Mouse (Mus musculus) liver, embryonic 12.5 days (tissue): Measurements from ENCODE around the gene Ikzf2. TPM values are rescaled to one million over a fixed set of nuclear protein-coding genes. Genes with fewer than 3 reads are reported as not detected.

Source experiments
- ATAC-seq: fragments of 200-750 bp; cut with Nextera tagmentation; 2 replicates; pipeline ENCODE4 v1.8.0; 2017; ENCODE audit warnings: moderate number of reproducible peaks, mild to moderate bottlenecking, moderate library complexity
- H3K27ac ChIP-seq: fragments of 300-500 bp; sonication (generic); 2 replicates; pipeline ENCODE4 v1.5.1; 2016; ENCODE audit warnings: mild to moderate bottlenecking
- H3K27me3 ChIP-seq: fragments of 300-500 bp; sonication (generic); replicated peaks from 2 replicates; pipeline ENCODE4 v1.6.1; 2016; ENCODE audit warnings: mild to moderate bottlenecking, moderate library complexity
- H3K36me3 ChIP-seq: fragments of 300-500 bp; sonication (generic); 2 replicates; pipeline ENCODE4 v1.6.1; 2016; ENCODE audit warnings: mild to moderate bottlenecking, moderate library complexity
- H3K4me1 ChIP-seq: fragments of 300-500 bp; sonication (generic); 2 replicates; pipeline ENCODE4 v1.6.1; 2016
- H3K4me2 ChIP-seq: fragments of 300-500 bp; sonication (generic); 2 replicates; pipeline ENCODE4 v1.6.1; 2016; ENCODE audit warnings: mild to moderate bottlenecking, moderate library complexity
- H3K4me3 ChIP-seq: fragments of 300-500 bp; sonication (generic); 2 replicates; pipeline ENCODE4 v1.5.1; 2016; ENCODE audit warnings: mild to moderate bottlenecking, moderate library complexity
- H3K9ac ChIP-seq: fragments of 300-500 bp; sonication (generic); 2 replicates; pipeline ENCODE4 v1.6.1; 2016; ENCODE audit warnings: mild to moderate bottlenecking, moderate library complexity
- H3K9me3 ChIP-seq: fragments of 300-500 bp; sonication (generic); replicated peaks from 2 replicates; pipeline ENCODE4 v1.6.1; 2016; ENCODE audit warnings: mild to moderate bottlenecking, moderate library complexity
- WGBS: fragments of 180-500 bp; shearing (Covaris S2); methylation state at CpG from one replicate; pipeline ENCODE4 v1.1.7; 2016; ENCODE audit not compliant: insufficient replicate concordance; 5-methylcytosine and 5-hydroxymethylcytosine counted together
- polyA plus RNA-seq: library from polyadenylated mRNA; unstranded; fragments of >200 nt; fragmentation: Nextera tagmentation; extraction: Ambion mirVana; gene quantifications from 2 replicates; pipeline ENCODE4 v1.2.1, GENCODE M21; 2016

Ikzf2 gene
- polyA plus RNA-seq, 1 experiment from 2014 or later: 1.6 TPM

DNA sequence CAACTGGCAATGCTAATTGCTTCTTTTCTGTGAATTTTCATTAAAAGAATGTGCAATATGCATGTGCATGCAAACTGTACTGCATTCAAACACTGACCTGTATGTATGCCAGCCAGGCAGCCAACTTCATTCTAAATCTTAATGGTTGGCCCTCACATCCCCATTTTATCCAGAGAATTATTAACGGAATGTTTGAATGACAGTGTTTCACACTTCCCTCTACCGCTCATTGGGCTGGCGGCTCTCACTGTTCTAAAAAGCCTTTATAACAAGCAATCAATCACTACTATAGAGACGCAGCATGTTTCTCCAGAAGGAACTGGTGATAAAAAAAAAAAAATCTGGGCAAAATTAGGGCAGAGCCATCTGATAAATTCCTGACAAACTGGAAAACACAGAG, 151.5 kb downstream of the Ikzf2 start:
- Histone ChIP-seq H3K27me3 (no peaks in the 10 kb centered on the region), H3K9me3 (no peaks in the 10 kb centered on the region), H3K27ac (no peak overlapping the region), H3K4me3 (no peak overlapping the region), H3K4me2 (no peak overlapping the region), H3K36me3 (no peaks in the 10 kb centered on the region), H3K9ac (no peak overlapping the region), H3K4me1 (no peaks in the 10 kb centered on the region)
- ATAC-seq: no peak
- 81% methylated on average over 4 of the region's 4 CpGs for WGBS

DNA sequence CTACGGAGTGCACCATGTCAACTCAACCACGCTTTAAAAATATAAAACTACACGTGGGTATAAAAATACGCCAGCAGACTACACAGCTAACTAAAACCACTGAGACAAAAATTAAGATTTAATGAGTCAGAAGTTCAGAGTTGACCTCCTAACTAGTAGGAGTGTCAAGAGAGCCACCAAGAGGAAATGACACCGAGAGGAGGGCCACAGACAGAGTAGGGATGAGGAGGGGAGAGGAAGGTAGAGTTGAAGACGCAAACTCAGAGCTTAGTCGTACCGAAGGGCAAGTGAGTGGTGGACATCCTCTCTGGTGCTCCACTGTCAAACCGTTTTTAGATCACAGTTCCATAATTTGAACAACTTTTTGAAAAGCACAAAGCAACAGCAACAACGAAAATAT, 154.0 kb downstream of the Ikzf2 start:
- Histone ChIP-seq H3K27me3 (no peaks in the 10 kb centered on the region), H3K36me3 (no peaks in the 10 kb centered on the region), H3K4me3 (no peak overlapping the region), H3K27ac (no peak overlapping the region), H3K4me1 (peaks cover 4% of the 10 kb centered on the region; the same call in 1 of the 2 replicates), H3K9ac (no peak overlapping the region), H3K4me2 (no peak overlapping the region), H3K9me3 (no peaks in the 10 kb centered on the region)
- no peak for ATAC-seq
- 78% methylated on average over 10 of the region's 10 CpGs for WGBS

- Histone ChIP-seq H3K4me2 (no peak overlapping the region), H3K9me3 (no peaks in the 10 kb centered on the region), H3K4me1 (peaks cover 4% of the 10 kb centered on the region; the same call in 1 of the 2 replicates), H3K4me3 (no peak overlapping the region), H3K27me3 (no peaks in the 10 kb centered on the region), H3K27ac (no peak overlapping the region), H3K9ac (no peak overlapping the region), H3K36me3 (no peaks in the 10 kb centered on the region)
- ATAC-seq: no peak
- 20% methylated on average over 4 of the region's 4 CpGs for WGBS
These were observed 158.3 kb downstream of the Ikzf2 start for GRCm38 (mm10) chr1:69528696-69529095.

DNA sequence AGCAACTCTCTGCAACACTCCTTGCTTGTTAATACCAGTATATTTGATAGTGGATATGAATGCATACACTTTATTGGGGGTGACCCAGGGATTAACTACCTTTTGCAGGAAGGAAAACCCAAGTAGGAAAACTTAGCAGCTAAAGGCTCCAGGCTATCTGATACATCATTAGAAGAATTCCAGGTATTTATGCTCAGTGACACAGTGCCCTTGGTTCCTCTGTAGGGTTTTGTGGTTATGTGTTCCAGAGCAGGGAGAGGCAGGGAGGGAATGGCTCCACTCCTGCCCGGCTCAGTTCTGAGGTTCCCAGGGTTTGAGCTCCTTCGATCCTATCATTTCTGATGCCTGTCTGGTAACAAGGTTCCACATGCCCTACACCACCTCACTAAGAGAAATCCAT, 165.4 kb downstream of the Ikzf2 start:
- Histone ChIP-seq H3K27ac (no peak overlapping the region), H3K9me3 (no peaks in the 10 kb centered on the region), H3K4me1 (peaks cover 19% of the 10 kb centered on the region), H3K4me2 (no peak overlapping the region), H3K27me3 (no peaks in the 10 kb centered on the region), H3K9ac (no peak overlapping the region), H3K4me3 (no peak overlapping the region), H3K36me3 (no peaks in the 10 kb centered on the region)
- 87% methylated on average over 2 of the region's 2 CpGs for WGBS
- ATAC-seq: no peak

DNA sequence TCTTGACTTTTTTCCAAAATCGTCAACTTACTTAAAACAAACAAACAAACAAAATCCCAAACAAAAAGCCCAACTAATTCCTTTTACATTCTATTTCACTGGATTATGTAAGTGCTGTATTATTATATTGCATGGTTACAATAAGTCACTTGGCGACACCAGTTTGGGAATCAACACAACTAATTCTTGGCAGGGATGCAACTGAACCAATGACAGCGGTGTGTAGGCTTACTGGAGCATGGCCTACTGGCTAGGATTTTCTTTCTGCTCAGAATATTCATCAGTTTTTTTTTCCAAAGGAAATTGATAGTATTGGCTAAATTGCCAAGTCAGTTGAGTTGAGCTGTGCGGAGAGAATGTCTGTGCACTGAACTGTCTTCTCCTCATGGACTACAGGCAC, 167.7 kb downstream of the Ikzf2 start:
- H3K4me3 ChIP-seq: no peak overlapping the region
- H3K36me3 ChIP-seq: no peaks in the 10 kb centered on the region
- no peak overlapping the region for H3K9ac ChIP-seq
- no peaks in the 10 kb centered on the region for H3K9me3 ChIP-seq
- no peak for ATAC-seq
- peaks cover 40% of the 10 kb centered on the region for H3K4me1 ChIP-seq
- WGBS: 88% methylated on average over 4 of the region's 4 CpGs
- H3K27ac ChIP-seq: no peak overlapping the region
- no peak overlapping the region for H3K4me2 ChIP-seq
- H3K27me3 ChIP-seq: no peaks in the 10 kb centered on the region

- no peak for ATAC-seq
- H3K27me3 ChIP-seq: no peaks in the 10 kb centered on the region
- no peaks in the 10 kb centered on the region for H3K36me3 ChIP-seq
- no peak overlapping the region for H3K9ac ChIP-seq
- H3K4me1 ChIP-seq: peaks cover 53% of the 10 kb centered on the region
- H3K4me2 ChIP-seq: no peak overlapping the region
- WGBS: 45% methylated on average over 4 of the region's 4 CpGs
- H3K4me3 ChIP-seq: no peak overlapping the region
- H3K9me3 ChIP-seq: no peaks in the 10 kb centered on the region
- H3K27ac ChIP-seq: no peak overlapping the region
These were observed 169.0 kb downstream of the Ikzf2 start for GRCm38 (mm10) chr1:69518012-69518411.

GRCm38 (mm10) chr1:69516144-69516543, 170.9 kb downstream of the Ikzf2 start:
- WGBS: 12% methylated on average over 5 of the region's 5 CpGs
- peaks cover 63% of the 10 kb centered on the region for H3K4me1 ChIP-seq

DNA sequence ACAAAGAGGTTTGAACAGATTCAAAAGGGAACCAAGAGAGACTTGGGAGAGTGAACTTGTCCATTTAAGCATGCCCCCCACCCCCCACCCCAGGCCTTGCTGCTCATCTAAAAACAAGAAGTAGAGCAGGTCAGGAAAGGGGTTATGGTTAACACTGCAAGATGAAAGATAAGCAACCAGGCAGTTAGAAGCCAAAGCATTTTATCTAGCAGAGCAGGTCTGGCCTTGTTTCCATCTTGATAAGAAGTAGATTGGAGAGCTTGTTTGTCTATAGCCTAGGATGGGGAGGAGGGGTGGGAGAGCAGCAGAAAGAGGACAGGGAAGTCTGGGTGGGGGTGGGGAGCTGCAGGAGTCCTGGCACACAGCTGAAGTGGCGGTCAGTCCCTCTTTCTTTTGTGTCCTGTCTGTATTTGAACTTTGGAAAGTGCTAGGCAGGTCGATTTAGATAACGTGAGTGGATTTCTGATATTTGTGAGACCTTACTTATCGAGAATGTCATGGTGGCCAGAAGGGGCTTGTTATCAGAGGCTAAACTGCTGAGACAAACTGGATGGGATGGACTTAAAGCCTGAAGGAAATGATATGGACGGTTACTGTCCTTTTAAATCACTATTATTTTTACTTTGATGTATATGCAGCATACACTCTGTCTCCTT, 173.3 kb downstream of the Ikzf2 start:
- Histone ChIP-seq H3K9me3 (no peaks in the 10 kb centered on the region), H3K27ac (0 out of 2 replicates have a peak overlapping the region, but pooled peaks have one; percentile 48), H3K27me3 (no peaks in the 10 kb centered on the region), H3K4me2 (peak overlapping the region; percentile 51), H3K9ac (no peak overlapping the region; the same call in 1 of the 2 replicates), H3K4me3 (0 out of 2 replicates have a peak overlapping the region, but pooled peaks have one; percentile 11), H3K4me1 (peaks cover 67% of the 10 kb centered on the region), H3K36me3 (no peaks in the 10 kb centered on the region)
- peak; percentile 80 for ATAC-seq
- 3% methylated on average over 5 of the region's 5 CpGs for WGBS

More at GRCm38 (mm10) chr1:69516144-69516543, 170.9 kb downstream of the Ikzf2 start:
- H3K4me3 ChIP-seq: no peak overlapping the region
- peak overlapping the region; percentile 41 for H3K4me2 ChIP-seq
- H3K9ac ChIP-seq: no peak overlapping the region
- peak; percentile 77 for ATAC-seq
- H3K9me3 ChIP-seq: no peaks in the 10 kb centered on the region
- H3K27ac ChIP-seq: peak overlapping the region; percentile 41; the same call in 1 of the 2 replicates
- H3K36me3 ChIP-seq: no peaks in the 10 kb centered on the region
- H3K27me3 ChIP-seq: no peaks in the 10 kb centered on the region

GRCm38 (mm10) chr1:69508275-69508674, 178.8 kb downstream of the Ikzf2 start:
- H3K4me1 ChIP-seq: peaks cover 38% of the 10 kb centered on the region
- H3K4me2 ChIP-seq: no peak overlapping the region
- no peak overlapping the region for H3K9ac ChIP-seq
- no peak for ATAC-seq
- H3K9me3 ChIP-seq: no peaks in the 10 kb centered on the region
- H3K27me3 ChIP-seq: no peaks in the 10 kb centered on the region
- H3K36me3 ChIP-seq: no peaks in the 10 kb centered on the region
- no peak overlapping the region for H3K27ac ChIP-seq
- WGBS: 68% methylated on average over 3 of the region's 3 CpGs
- H3K4me3 ChIP-seq: no peak overlapping the region

- Histone ChIP-seq H3K4me1 (peaks cover 30% of the 10 kb centered on the region), H3K9ac (no peak overlapping the region), H3K27ac (no peak overlapping the region), H3K36me3 (no peaks in the 10 kb centered on the region), H3K4me3 (no peak overlapping the region), H3K27me3 (no peaks in the 10 kb centered on the region), H3K4me2 (peak overlapping the region; percentile 1; the same call in 1 of the 2 replicates), H3K9me3 (no peaks in the 10 kb centered on the region)
- ATAC-seq: peak; percentile 72
- 13% methylated on average over 6 of the region's 6 CpGs for WGBS
These were observed 179.5 kb downstream of the Ikzf2 start for GRCm38 (mm10) chr1:69507513-69507912.

DNA sequence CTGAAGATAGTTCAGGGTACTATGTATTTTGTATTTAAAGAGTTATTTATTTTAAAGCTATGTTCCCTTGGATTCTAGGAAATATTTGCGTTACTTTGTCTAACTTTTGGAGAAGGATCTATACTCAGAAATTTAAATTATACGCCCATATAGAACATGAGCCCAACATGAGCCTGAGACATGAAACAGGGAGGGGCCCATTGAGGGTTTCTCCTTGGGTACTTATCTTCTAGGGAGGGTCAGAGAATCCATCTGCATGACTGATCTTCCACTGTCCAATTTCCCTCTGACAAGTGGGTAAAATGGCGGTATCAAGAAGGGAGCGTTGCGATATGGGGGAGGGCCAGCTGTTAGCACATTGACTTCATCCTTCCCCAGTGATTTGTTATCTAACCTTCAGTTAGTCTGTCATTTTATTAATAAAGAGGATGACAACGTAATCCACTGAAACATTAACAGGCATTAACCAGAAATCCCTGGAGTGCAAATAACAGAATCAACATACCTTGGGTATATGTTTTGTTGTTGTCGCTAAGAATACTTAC, 180.4 kb downstream of the Ikzf2 start:
- Histone ChIP-seq H3K4me2 (peak overlapping the region; percentile 1; the same call in 1 of the 2 replicates), H3K27me3 (no peaks in the 10 kb centered on the region), H3K9me3 (no peaks in the 10 kb centered on the region), H3K36me3 (no peaks in the 10 kb centered on the region), H3K4me3 (no peak overlapping the region), H3K9ac (no peak overlapping the region), H3K4me1 (peaks cover 28% of the 10 kb centered on the region), H3K27ac (no peak overlapping the region)
- peak; percentile 50; the same call in 1 of the 2 replicates for ATAC-seq
- 67% methylated on average over 7 of the region's 7 CpGs for WGBS

GRCm38 (mm10) chr1:69506011-69506410, 181.0 kb downstream of the Ikzf2 start:
- no peak overlapping the region for H3K9ac ChIP-seq
- no peaks in the 10 kb centered on the region for H3K27me3 ChIP-seq
- WGBS: 87% methylated on average over 6 of the region's 6 CpGs
- ATAC-seq: no peak
- no peak overlapping the region for H3K4me3 ChIP-seq
- H3K27ac ChIP-seq: no peak overlapping the region
- H3K36me3 ChIP-seq: no peaks in the 10 kb centered on the region
- H3K9me3 ChIP-seq: no peaks in the 10 kb centered on the region
- H3K4me2 ChIP-seq: no peak overlapping the region
- peaks cover 24% of the 10 kb centered on the region for H3K4me1 ChIP-seq
